Comparison of ENCODE assay signal across 10 mouse cellular contexts in the genomic region with DNA sequence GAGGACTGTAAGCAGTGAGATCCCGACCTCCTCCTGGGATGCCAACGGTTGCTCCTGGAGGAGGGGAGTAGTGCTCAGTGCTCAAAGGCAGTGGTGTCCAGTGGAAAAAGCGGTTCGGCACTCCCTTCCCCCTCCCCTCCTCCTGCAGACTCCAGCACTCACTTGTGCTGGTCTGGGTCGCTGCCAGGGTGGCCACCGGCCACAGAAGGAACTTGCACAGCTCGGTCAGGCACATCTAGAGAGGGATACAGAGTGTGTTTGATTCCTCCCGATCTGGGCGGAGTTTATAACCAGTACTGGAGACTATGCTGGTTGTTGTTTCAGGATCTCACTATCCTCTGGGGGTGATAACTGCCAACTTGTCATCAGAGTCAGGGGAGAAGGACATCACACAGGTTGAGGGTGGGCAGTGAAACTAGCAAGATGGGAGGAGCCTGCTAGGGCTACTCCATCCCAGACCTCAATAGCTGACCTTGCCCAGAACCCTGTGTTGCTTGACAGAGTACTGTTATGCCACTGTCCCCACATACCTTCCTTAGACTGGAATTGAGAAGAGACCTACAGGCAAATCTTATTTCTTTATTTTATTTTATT. TPM values are rescaled to one million over a fixed set of nuclear protein-coding genes. Genes with fewer than 3 reads are reported as not detected.
DNase-seq lines count a peak whose midpoint lies in the region; ATAC-seq lines count a peak whose summit lies in the region.
"Had no signal": no experiment of that assay in that cellular context is flagged by ENCODE, and none has a peak within 500 bp of the region (broad histone marks: within the 10 kb centered on the region; RNA-seq: fewer than 3 reads in every experiment).

No protein-coding gene starts in this region.

- no peaks in the 10 kb centered on the region for H3K36me3 ChIP-seq in heart, embryonic 10.5 days
- no peaks in the 10 kb centered on the region for H3K36me3 ChIP-seq in midbrain, embryonic 11.5 days (ENCODE audit: control insufficient read depth, insufficient read depth, low read length)
- H3K36me3 ChIP-seq in midbrain, embryonic 16.5 days (ENCODE audit: control insufficient read depth, insufficient read depth, low read length): no peaks in the 10 kb centered on the region
- H3K36me3 ChIP-seq in embryonic facial prominence, embryonic 13.5 days: no peaks in the 10 kb centered on the region

- 10% methylated on average over 9 of the region's 9 CpGs for WGBS in heart, embryonic 10.5 days
- 11% methylated on average over 9 of the region's 9 CpGs for WGBS in midbrain, embryonic 11.5 days
- 7% methylated on average over 9 of the region's 9 CpGs for WGBS in midbrain, embryonic 16.5 days
- WGBS in embryonic facial prominence, embryonic 13.5 days: 5% methylated on average over 9 of the region's 9 CpGs

- peaks cover 37% of the 10 kb centered on the region for H3K27me3 ChIP-seq in heart, embryonic 10.5 days (ENCODE audit: insufficient read depth, poor library complexity, severe bottlenecking)
- H3K27me3 ChIP-seq in midbrain, embryonic 11.5 days (ENCODE audit: control insufficient read depth, insufficient read depth, low read length): peaks cover 24% of the 10 kb centered on the region
- peaks cover 20% of the 10 kb centered on the region for H3K27me3 ChIP-seq in midbrain, embryonic 16.5 days (ENCODE audit: control insufficient read depth, insufficient read depth, low read depth, low read length)
- peaks cover 45% of the 10 kb centered on the region for H3K27me3 ChIP-seq in embryonic facial prominence, embryonic 13.5 days

- H3K9ac ChIP-seq in midbrain, embryonic 11.5 days (ENCODE audit: low read length): no peak overlapping the region
- no peak overlapping the region for H3K9ac ChIP-seq in midbrain, embryonic 16.5 days (ENCODE audit: low read depth, low read length)
- no peak overlapping the region for H3K9ac ChIP-seq in embryonic facial prominence, embryonic 13.5 days

- 0 out of 2 replicates have a peak overlapping the region, but pooled peaks have one; percentile 11 for H3K27ac ChIP-seq in heart, embryonic 10.5 days
- no peak overlapping the region for H3K27ac ChIP-seq in midbrain, embryonic 11.5 days (ENCODE audit: low read depth, low read length)
- H3K27ac ChIP-seq in midbrain, embryonic 16.5 days (ENCODE audit: low read length): no peak overlapping the region
- H3K27ac ChIP-seq in embryonic facial prominence, embryonic 13.5 days: no peak overlapping the region

- peak; percentile 71 for DNase-seq in heart, embryonic 10.5 days (ENCODE audit: low spot score)
- DNase-seq in heart, adult 18-20 months: no peak
- peak; percentile 84 for DNase-seq in midbrain, embryonic 11.5 days (ENCODE audit: low spot score, missing footprints)
- no peak for DNase-seq in thymus, postnatal 14 days
- DNase-seq in thymus, adult 18-20 months: no peak

- peaks cover 14% of the 10 kb centered on the region for H3K4me1 ChIP-seq in heart, embryonic 10.5 days
- H3K4me1 ChIP-seq in midbrain, embryonic 11.5 days (ENCODE audit: control insufficient read depth, insufficient read depth, low read length): no peaks in the 10 kb centered on the region
- H3K4me1 ChIP-seq in midbrain, embryonic 16.5 days (ENCODE audit: control insufficient read depth, insufficient read depth, low read length): no peaks in the 10 kb centered on the region
- 0 out of 2 replicates have a peak, but pooled peaks cover 3% of the 10 kb centered on the region for H3K4me1 ChIP-seq in embryonic facial prominence, embryonic 13.5 days

- H3K4me2 ChIP-seq in midbrain, embryonic 11.5 days: 0 out of 2 replicates have a peak overlapping the region, but pooled peaks have one; percentile 3
- no peak overlapping the region; the same call in 1 of the 2 replicates for H3K4me2 ChIP-seq in midbrain, embryonic 16.5 days (ENCODE audit: low read length)
- H3K4me2 ChIP-seq in embryonic facial prominence, embryonic 13.5 days: peak overlapping the region; percentile 20; the same call in 1 of the 2 replicates

- peak overlapping the region; percentile 37; the same call in 1 of the 2 replicates for H3K4me3 ChIP-seq in heart, embryonic 10.5 days
- no peak overlapping the region for H3K4me3 ChIP-seq in midbrain, embryonic 11.5 days (ENCODE audit: low read depth, low read length)
- no peak overlapping the region for H3K4me3 ChIP-seq in midbrain, embryonic 16.5 days (ENCODE audit: low read depth, low read length)
- peak overlapping the region; percentile 9; the same call in 1 of the 2 replicates for H3K4me3 ChIP-seq in embryonic facial prominence, embryonic 13.5 days

- no peak for ATAC-seq in midbrain, embryonic 11.5 days (ENCODE audit: low FRiP score)
- no peak for ATAC-seq in midbrain, embryonic 16.5 days
- 0 out of 2 replicates have a peak, but pooled peaks have one; percentile 10 for ATAC-seq in embryonic facial prominence, embryonic 13.5 days (ENCODE audit: insufficient number of reproducible peaks, insufficient read depth, low FRiP score, low TSS enrichment, low read depth)
- 0 out of 2 replicates have a peak, but pooled peaks have one; percentile 26 for ATAC-seq in megakaryocyte-erythroid progenitor cell, adult 5-6 weeks (replicated peaks; ENCODE audit: low FRiP score, low TSS enrichment, poor library complexity, severe bottlenecking)
- ATAC-seq: forebrain, embryonic 14.5 days had no signal

- no peaks in the 10 kb centered on the region for H3K9me3 ChIP-seq in heart, embryonic 10.5 days
- no peaks in the 10 kb centered on the region for H3K9me3 ChIP-seq in midbrain, embryonic 11.5 days (ENCODE audit: control insufficient read depth, low read length)
- no peaks in the 10 kb centered on the region for H3K9me3 ChIP-seq in midbrain, embryonic 16.5 days (replicated peaks; ENCODE audit: control insufficient read depth, low read length, poor library complexity, severe bottlenecking)
- H3K9me3 ChIP-seq in embryonic facial prominence, embryonic 13.5 days: no peaks in the 10 kb centered on the region

RNA-seq across cellular contexts. Expression of a gene that starts 32.5 kb away (rescaled TPM):
- polyA plus RNA-seq in heart, embryonic 10.5 days (2016; fragmentation: Nextera tagmentation; extraction: Ambion mirVana): 106 and 108 TPM in 2 replicates
- 10 to 100 TPM; 37.9 to 38.8 TPM for total RNA-seq in heart, adult 18-20 months (2021)
- polyA plus RNA-seq in midbrain, embryonic 11.5 days (2014; fragmentation: Nextera tagmentation; extraction: Ambion mirVana): 80.7 and 83.2 TPM in 2 replicates
- polyA plus RNA-seq in midbrain, embryonic 16.5 days (2015; fragmentation: Nextera tagmentation; extraction: Ambion mirVana): 122 and 135 TPM in 2 replicates
- 92.3 and 118 TPM in 2 replicates for polyA plus RNA-seq in embryonic facial prominence, embryonic 13.5 days (2015; fragmentation: Nextera tagmentation; extraction: Ambion mirVana)
- 66.7 and 120 TPM in 2 replicates for total RNA-seq in megakaryocyte-erythroid progenitor cell, adult 5-6 weeks (2014; fragmentation: Nextera tagmentation)
- total RNA-seq in megakaryocyte-erythroid progenitor cell, adult 5-6 weeks (2017): 56.9 and 68.9 TPM in 2 replicates

RNA-seq across cellular contexts. Expression of a gene that starts 35.2 kb away (rescaled TPM):
- polyA plus RNA-seq in heart, embryonic 10.5 days (2016; fragmentation: Nextera tagmentation; extraction: Ambion mirVana): not detected in 2 replicates
- total RNA-seq in heart, adult 18-20 months (2021): not detected
- not detected in 2 replicates for polyA plus RNA-seq in midbrain, embryonic 11.5 days (2014; fragmentation: Nextera tagmentation; extraction: Ambion mirVana)
- not detected in 2 replicates for polyA plus RNA-seq in midbrain, embryonic 16.5 days (2015; fragmentation: Nextera tagmentation; extraction: Ambion mirVana)
- 0.80 TPM in 1 of 2 replicates, not detected in the other for polyA plus RNA-seq in embryonic facial prominence, embryonic 13.5 days (2015; fragmentation: Nextera tagmentation; extraction: Ambion mirVana)
- total RNA-seq in megakaryocyte-erythroid progenitor cell, adult 5-6 weeks (2014; fragmentation: Nextera tagmentation): not detected in 2 replicates
- total RNA-seq in megakaryocyte-erythroid progenitor cell, adult 5-6 weeks (2017): not detected in 2 replicates
- total RNA-seq: left cerebral cortex, postnatal 36 days had no signal
- polyA plus RNA-seq: forebrain, embryonic 14.5 days had no signal

RNA-seq across cellular contexts. Expression of a gene that starts 46.7 kb away (rescaled TPM):
- polyA plus RNA-seq in heart, embryonic 10.5 days (2016; fragmentation: Nextera tagmentation; extraction: Ambion mirVana): 11.7 and 13.7 TPM in 2 replicates
- 1 to 10 TPM; 5.2 to 6.5 TPM for total RNA-seq in heart, adult 18-20 months (2021)
- 17.4 and 17.6 TPM in 2 replicates for polyA plus RNA-seq in midbrain, embryonic 11.5 days (2014; fragmentation: Nextera tagmentation; extraction: Ambion mirVana)
- polyA plus RNA-seq in midbrain, embryonic 16.5 days (2015; fragmentation: Nextera tagmentation; extraction: Ambion mirVana): 26.2 and 28.6 TPM in 2 replicates
- polyA plus RNA-seq in embryonic facial prominence, embryonic 13.5 days (2015; fragmentation: Nextera tagmentation; extraction: Ambion mirVana): 22.4 and 25.4 TPM in 2 replicates
- 21.0 and 29.7 TPM in 2 replicates for total RNA-seq in megakaryocyte-erythroid progenitor cell, adult 5-6 weeks (2014; fragmentation: Nextera tagmentation)
- 19.2 and 23.2 TPM in 2 replicates for total RNA-seq in megakaryocyte-erythroid progenitor cell, adult 5-6 weeks (2017)

RNA-seq across cellular contexts. Expression of a gene that starts 57.0 kb away (rescaled TPM):
- polyA plus RNA-seq in heart, embryonic 10.5 days (2016; fragmentation: Nextera tagmentation; extraction: Ambion mirVana): 0.40 TPM in 1 of 2 replicates, not detected in the other
- total RNA-seq in heart, adult 18-20 months (2021): not detected
- 0.16 TPM in 1 of 2 replicates, not detected in the other for polyA plus RNA-seq in midbrain, embryonic 11.5 days (2014; fragmentation: Nextera tagmentation; extraction: Ambion mirVana)
- polyA plus RNA-seq in midbrain, embryonic 16.5 days (2015; fragmentation: Nextera tagmentation; extraction: Ambion mirVana): not detected in 2 replicates
- polyA plus RNA-seq in embryonic facial prominence, embryonic 13.5 days (2015; fragmentation: Nextera tagmentation; extraction: Ambion mirVana): 0.26 TPM in 1 of 2 replicates, not detected in the other
- total RNA-seq in megakaryocyte-erythroid progenitor cell, adult 5-6 weeks (2014; fragmentation: Nextera tagmentation): not detected in 2 replicates
- not detected in 2 replicates for total RNA-seq in megakaryocyte-erythroid progenitor cell, adult 5-6 weeks (2017)
- total RNA-seq: left cerebral cortex, postnatal 36 days had no signal
- polyA plus RNA-seq: forebrain, embryonic 14.5 days had no signal

Comparison
In these comparisons a context has a peak if more than half of its experiments do, and no peak if none do; other contexts are left out.
1. DNase-seq: peak in heart, embryonic 10.5 days (single experiment) and midbrain, embryonic 11.5 days (single experiment); none in heart, adult 18-20 months (0 of 2), thymus, postnatal 14 days (single experiment) and thymus, adult 18-20 months (0 of 2).
2. H3K4me3 ChIP-seq: peak in heart, embryonic 10.5 days (single experiment) and embryonic facial prominence, embryonic 13.5 days (single experiment); none in midbrain, embryonic 11.5 days (single experiment) and midbrain, embryonic 16.5 days (single experiment).
3. ATAC-seq: peak in embryonic facial prominence, embryonic 13.5 days (single experiment) and megakaryocyte-erythroid progenitor cell, adult 5-6 weeks (single experiment); none in midbrain, embryonic 11.5 days (single experiment) and midbrain, embryonic 16.5 days (single experiment).